Mouse (Mus musculus): Measurements from ENCODE around the gene Cipc. TPM values are rescaled to one million over a fixed set of nuclear protein-coding genes. Genes with fewer than 3 reads are reported as not detected.

Cipc gene
- polyA plus RNA-seq, 1 experiment from 2014 or later: 61.0 TPM

DNA sequence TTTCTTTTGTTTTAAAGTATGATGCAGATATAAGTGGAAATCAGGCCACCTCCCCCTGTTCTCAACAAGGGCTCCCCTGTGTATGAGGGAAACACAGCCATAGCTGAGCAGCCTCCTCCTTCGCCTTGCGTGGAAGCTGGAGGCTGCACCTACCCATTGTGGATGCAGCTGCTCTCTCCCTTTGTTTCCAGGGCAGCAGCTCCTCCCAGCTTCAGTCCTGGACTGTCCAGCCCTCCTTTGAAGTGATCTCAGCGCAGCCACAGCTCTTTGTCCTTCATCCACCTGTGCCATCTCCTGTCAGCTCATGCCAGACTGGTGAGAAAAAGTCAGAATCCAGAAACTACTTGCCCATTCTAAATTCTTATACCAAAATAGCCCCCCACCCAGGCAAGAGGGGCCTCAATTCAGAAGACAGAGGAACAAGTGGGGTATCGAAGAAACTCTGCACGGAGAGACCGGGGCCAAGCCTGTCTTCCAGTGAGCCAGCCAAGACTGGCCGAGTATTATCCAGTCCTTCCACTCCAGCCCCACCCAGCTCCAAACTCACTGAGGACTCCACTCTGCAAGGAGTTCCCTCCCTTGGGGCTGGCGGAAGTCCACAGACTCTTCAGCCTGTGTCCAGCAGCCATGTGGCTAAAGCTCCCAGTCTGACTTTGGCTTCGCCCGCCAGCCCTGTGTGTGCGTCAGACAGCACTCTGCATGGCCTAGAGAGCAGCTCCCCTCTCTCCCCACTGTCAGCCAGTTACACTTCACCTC, 14.9 kb downstream of the Cipc start:
- DNase-seq: no peak
- Histone ChIP-seq H3K27me3 (ENCODE audit: control insufficient read depth, insufficient read depth, low read length) (no peaks in the 10 kb centered on the region), H3K9ac (replicated peaks; ENCODE audit: low read length) (no peak overlapping the region), H3K4me3 (replicated peaks; ENCODE audit: low read depth, low read length) (no peak overlapping the region), H3K4me2 (ENCODE audit: low read length) (no peak overlapping the region), H3K27ac (replicated peaks; ENCODE audit: low read depth, low read length) (no peak overlapping the region), H3K9me3 (ENCODE audit: control insufficient read depth, low read length) (no peaks in the 10 kb centered on the region), H3K4me1 (ENCODE audit: control insufficient read depth, insufficient read depth, low read length) (no peaks in the 10 kb centered on the region), H3K36me3 (ENCODE audit: control insufficient read depth, insufficient read depth, low read length) (peaks cover 72% of the 10 kb centered on the region)
- ATAC-seq (ENCODE audit: low FRiP score, low TSS enrichment): no peak
- 61% methylated on average over 11 of the region's 11 CpGs for WGBS

DNA sequence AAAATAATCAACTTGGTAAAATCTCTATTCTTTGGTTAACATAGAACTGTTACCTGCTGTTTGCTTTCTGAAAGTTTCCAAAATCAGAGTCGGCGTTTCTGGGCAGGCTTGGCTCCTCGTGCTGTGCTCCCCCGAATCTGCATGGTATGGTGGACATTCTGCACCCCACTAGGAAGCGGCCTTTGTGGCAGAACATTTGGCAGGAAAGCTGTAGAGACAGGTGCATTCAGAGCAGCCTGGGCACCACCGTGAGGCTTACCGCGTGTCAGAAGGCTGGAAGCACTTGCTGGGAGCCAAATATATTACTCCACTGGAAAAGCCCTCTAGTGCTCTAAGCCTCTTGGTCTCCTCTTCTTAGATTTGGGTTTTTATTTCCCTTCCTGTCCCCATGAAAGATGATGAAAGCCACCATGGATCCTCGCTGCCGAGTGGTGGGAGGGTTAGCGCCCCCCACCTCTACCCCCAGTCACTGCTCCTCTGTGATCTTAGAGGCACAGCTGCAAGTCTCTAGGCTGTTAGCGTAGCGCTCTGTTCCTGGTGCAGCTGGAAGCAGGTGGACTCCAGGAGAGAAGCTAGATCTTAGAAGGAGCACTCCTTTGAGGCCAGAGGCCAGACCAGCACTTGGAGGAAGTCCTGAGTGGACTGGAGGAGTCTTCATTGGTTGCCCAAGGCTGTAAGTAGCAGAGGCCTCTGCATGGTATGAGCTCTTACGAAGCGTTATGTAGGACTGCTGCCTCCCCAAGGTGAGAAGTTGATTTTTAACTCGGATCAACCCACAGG, 17.6 kb downstream of the Cipc start:
- H3K27me3 ChIP-seq (ENCODE audit: control insufficient read depth, insufficient read depth, low read length): no peaks in the 10 kb centered on the region
- H3K4me1 ChIP-seq (ENCODE audit: control insufficient read depth, insufficient read depth, low read length): no peaks in the 10 kb centered on the region
- H3K9ac ChIP-seq (replicated peaks; ENCODE audit: low read length): no peak overlapping the region
- H3K4me3 ChIP-seq (replicated peaks; ENCODE audit: low read depth, low read length): no peak overlapping the region
- peaks cover 58% of the 10 kb centered on the region for H3K36me3 ChIP-seq (ENCODE audit: control insufficient read depth, insufficient read depth, low read length)
- H3K4me2 ChIP-seq (ENCODE audit: low read length): no peak overlapping the region
- 92% methylated on average over 16 of the region's 16 CpGs for WGBS
- ATAC-seq (ENCODE audit: low FRiP score, low TSS enrichment) (no peak), DNase-seq (no peak)
- H3K27ac ChIP-seq (replicated peaks; ENCODE audit: low read depth, low read length): no peak overlapping the region
- H3K9me3 ChIP-seq (ENCODE audit: control insufficient read depth, low read length): no peaks in the 10 kb centered on the region

DNA sequence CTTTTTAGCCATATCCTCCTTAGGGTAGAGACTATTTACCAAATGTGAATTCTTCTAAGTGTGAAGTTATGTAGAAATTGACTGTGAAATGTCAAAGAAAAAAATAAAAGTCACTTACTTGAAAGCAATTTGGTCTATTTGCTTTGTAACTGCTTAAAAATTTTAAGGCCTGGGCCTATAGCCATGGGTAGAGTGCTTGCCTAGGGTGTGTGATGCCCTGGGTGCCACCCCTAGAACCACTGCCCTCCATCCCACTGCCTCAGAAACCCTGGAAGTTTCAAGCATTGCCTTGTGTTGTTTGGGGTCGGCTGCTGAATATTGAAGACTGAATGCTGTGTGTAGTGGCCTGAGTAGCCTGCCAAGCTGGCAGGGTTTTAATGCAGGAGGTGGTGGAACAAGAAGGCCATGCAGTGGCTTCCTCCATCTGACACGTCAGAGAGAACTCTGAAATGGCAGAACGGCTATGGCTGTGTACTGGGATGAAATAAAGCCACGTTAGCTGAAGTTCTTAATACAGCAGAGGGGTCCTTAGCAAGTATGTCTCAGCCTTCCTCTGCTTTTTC, 18.5 kb downstream of the Cipc start:
- H3K36me3 ChIP-seq (ENCODE audit: control insufficient read depth, insufficient read depth, low read length): peaks cover 50% of the 10 kb centered on the region
- no peak overlapping the region for H3K9ac ChIP-seq (replicated peaks; ENCODE audit: low read length)
- DNase-seq (no peak), ATAC-seq (ENCODE audit: low FRiP score, low TSS enrichment) (no peak)
- H3K4me3 ChIP-seq (replicated peaks; ENCODE audit: low read depth, low read length): no peak overlapping the region
- no peak overlapping the region for H3K27ac ChIP-seq (replicated peaks; ENCODE audit: low read depth, low read length)
- WGBS: 95% methylated on average over 4 of the region's 4 CpGs
- H3K27me3 ChIP-seq (ENCODE audit: control insufficient read depth, insufficient read depth, low read length): no peaks in the 10 kb centered on the region
- H3K4me1 ChIP-seq (ENCODE audit: control insufficient read depth, insufficient read depth, low read length): no peaks in the 10 kb centered on the region
- no peak overlapping the region for H3K4me2 ChIP-seq (ENCODE audit: low read length)
- H3K9me3 ChIP-seq (ENCODE audit: control insufficient read depth, low read length): no peaks in the 10 kb centered on the region

DNA sequence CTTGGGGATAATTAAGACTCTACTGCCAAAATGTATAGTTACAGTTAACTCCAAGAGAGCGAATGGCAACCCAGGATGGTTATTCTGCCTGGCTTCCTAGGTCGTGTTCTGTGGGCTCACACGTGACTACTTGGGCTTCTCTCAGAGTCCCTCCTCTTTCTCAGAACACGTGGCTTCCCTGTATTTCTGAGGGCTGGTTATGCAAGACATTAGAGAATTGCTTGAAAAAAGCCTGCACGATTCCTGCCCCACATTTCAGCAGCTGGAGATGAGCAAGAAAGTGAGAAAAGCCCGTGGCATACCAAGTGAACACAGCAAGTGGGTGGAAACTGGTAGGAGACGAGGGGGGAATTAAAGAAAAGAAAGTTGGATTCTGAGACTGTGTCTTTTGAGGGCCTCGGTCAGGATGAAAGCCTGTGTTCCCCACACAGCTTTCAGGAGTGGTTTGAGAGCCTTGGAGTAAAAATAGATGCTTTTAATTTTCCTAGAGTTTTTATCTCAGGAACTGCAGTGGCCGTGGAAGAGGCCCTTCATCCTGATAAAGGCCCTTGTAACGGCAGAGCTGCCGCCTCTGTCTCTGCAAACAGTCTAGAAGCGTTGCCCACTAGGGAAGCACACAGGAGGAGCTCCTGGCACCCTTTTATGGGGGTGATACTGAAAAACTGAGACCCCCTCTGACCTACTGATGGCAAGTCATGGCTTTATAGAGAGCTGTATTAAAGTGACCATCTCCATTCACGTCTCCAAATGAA, 21.8 kb downstream of the Cipc start:
- Histone ChIP-seq H3K36me3 (ENCODE audit: control insufficient read depth, insufficient read depth, low read length) (peaks cover 16% of the 10 kb centered on the region), H3K4me2 (ENCODE audit: low read length) (no peak overlapping the region), H3K4me3 (replicated peaks; ENCODE audit: low read depth, low read length) (no peak overlapping the region), H3K27ac (replicated peaks; ENCODE audit: low read depth, low read length) (0 out of 2 replicates have a peak overlapping the region, but pooled peaks have one; percentile 21), H3K4me1 (ENCODE audit: control insufficient read depth, insufficient read depth, low read length) (peaks cover 9% of the 10 kb centered on the region), H3K9me3 (ENCODE audit: control insufficient read depth, low read length) (no peaks in the 10 kb centered on the region), H3K27me3 (ENCODE audit: control insufficient read depth, insufficient read depth, low read length) (no peaks in the 10 kb centered on the region), H3K9ac (replicated peaks; ENCODE audit: low read length) (no peak overlapping the region)
- DNase-seq (no peak), ATAC-seq (ENCODE audit: low FRiP score, low TSS enrichment) (no peak)
- WGBS: 62% methylated on average over 13 of the region's 13 CpGs

DNA sequence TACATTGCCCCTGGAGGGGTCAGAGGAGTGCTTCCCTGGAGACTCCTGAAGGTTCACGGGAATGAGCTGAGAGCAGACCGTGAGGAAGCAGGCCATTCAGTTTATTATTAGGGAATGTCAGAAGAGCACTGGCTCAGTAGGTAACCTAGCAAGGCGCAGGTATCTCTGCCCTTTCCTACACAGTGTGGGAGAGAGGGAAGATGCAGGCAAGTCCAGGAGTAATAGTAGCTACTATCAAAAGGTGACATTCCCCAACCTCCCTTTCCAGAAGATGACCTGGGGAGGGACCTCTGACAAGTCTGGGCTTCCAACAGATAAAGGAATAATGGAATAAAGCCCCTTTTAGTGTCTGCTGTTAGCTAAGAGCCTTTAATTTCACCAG, 22.4 kb downstream of the Cipc start:
- WGBS: 63% methylated on average over 3 of the region's 3 CpGs
- ATAC-seq (ENCODE audit: low FRiP score, low TSS enrichment) (no peak), DNase-seq (no peak)
- no peak overlapping the region for H3K4me2 ChIP-seq (ENCODE audit: low read length)
- H3K27me3 ChIP-seq (ENCODE audit: control insufficient read depth, insufficient read depth, low read length): no peaks in the 10 kb centered on the region
- peaks cover 13% of the 10 kb centered on the region for H3K4me1 ChIP-seq (ENCODE audit: control insufficient read depth, insufficient read depth, low read length)
- no peak overlapping the region for H3K27ac ChIP-seq (replicated peaks; ENCODE audit: low read depth, low read length)
- H3K9ac ChIP-seq (replicated peaks; ENCODE audit: low read length): no peak overlapping the region
- H3K4me3 ChIP-seq (replicated peaks; ENCODE audit: low read depth, low read length): no peak overlapping the region
- no peaks in the 10 kb centered on the region for H3K9me3 ChIP-seq (ENCODE audit: control insufficient read depth, low read length)
- H3K36me3 ChIP-seq (ENCODE audit: control insufficient read depth, insufficient read depth, low read length): peaks cover 13% of the 10 kb centered on the region

DNA sequence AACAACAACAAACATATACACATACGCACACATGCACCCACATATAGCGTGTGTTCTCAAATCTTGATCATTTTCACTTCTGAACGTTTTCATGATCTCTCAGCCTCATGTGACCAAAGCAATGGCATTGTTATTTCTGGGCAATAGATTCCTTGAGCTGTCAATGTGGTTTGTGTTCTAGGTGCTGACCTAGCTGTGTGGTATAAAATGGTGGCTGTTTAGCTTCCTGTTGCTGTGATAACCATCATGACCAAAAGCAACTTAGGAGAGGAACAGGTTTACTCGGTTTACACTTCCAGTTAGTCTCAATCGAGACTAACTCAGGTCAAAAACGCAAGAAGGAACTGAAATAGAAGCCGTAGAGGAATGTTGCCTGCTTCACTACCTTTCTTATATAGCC, 24.2 kb downstream of the Cipc start:
- Histone ChIP-seq H3K9ac (replicated peaks; ENCODE audit: low read length) (no peak overlapping the region), H3K4me1 (ENCODE audit: control insufficient read depth, insufficient read depth, low read length) (peaks cover 24% of the 10 kb centered on the region), H3K27ac (replicated peaks; ENCODE audit: low read depth, low read length) (no peak overlapping the region), H3K36me3 (ENCODE audit: control insufficient read depth, insufficient read depth, low read length) (no peaks in the 10 kb centered on the region), H3K27me3 (ENCODE audit: control insufficient read depth, insufficient read depth, low read length) (no peaks in the 10 kb centered on the region), H3K4me2 (ENCODE audit: low read length) (no peak overlapping the region), H3K4me3 (replicated peaks; ENCODE audit: low read depth, low read length) (no peak overlapping the region), H3K9me3 (ENCODE audit: control insufficient read depth, low read length) (no peaks in the 10 kb centered on the region)
- DNase-seq (no peak), ATAC-seq (ENCODE audit: low FRiP score, low TSS enrichment) (no peak)
- WGBS: 93% methylated on average over 7 of the region's 7 CpGs

DNA sequence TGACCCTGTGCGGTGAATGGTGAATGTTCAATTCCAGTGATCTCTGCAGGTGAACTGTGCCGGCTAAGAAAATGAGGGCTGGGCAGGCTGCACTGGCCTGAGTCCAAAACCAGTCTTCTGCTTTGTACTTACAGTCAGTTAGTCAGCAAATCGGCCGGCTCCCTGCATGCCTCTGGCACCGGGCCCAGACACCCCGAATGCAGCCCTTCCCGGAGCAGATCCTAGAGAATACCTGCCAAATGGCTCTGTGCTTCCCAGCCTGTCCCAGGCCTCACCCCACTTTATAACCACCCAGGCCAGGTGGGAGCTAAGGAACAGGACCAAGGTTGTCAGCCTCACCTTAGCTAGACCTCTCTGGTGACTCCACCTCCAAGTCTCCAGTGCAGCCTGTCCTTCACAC, 26.4 kb downstream of the Cipc start:
- Histone ChIP-seq H3K27ac (replicated peaks; ENCODE audit: low read depth, low read length) (no peak overlapping the region), H3K4me1 (ENCODE audit: control insufficient read depth, insufficient read depth, low read length) (peaks cover 24% of the 10 kb centered on the region), H3K9ac (replicated peaks; ENCODE audit: low read length) (no peak overlapping the region), H3K9me3 (ENCODE audit: control insufficient read depth, low read length) (no peaks in the 10 kb centered on the region), H3K4me2 (ENCODE audit: low read length) (no peak overlapping the region), H3K27me3 (ENCODE audit: control insufficient read depth, insufficient read depth, low read length) (no peaks in the 10 kb centered on the region), H3K4me3 (replicated peaks; ENCODE audit: low read depth, low read length) (no peak overlapping the region), H3K36me3 (ENCODE audit: control insufficient read depth, insufficient read depth, low read length) (no peaks in the 10 kb centered on the region)
- ATAC-seq (ENCODE audit: low FRiP score, low TSS enrichment) (peak; percentile 15; the same call in 1 of the 2 replicates), DNase-seq (peak; percentile 77)
- 36% methylated on average over 7 of the region's 7 CpGs for WGBS

DNA sequence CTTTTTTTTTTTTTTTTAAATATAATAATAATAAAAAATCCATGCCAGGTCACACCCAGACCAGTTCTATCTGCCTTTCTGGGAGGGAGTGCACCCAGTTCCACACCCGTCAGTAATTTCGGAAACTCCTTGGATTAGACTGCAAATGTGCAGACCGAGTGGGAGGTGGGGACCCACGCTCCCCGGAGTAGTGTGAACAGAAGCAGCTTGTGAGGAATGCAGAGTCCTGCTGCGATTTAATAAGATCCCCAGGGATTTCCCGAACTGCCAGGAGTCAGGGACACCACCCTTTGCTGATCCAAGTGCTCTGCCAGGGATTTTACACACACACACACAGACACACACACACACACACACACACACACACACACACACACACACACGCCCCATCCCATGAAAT, 26.9 kb downstream of the Cipc start:
- DNase-seq: no peak

More for the DNA sequence above, 26.9 kb downstream of the Cipc start:
- H3K27me3 ChIP-seq (ENCODE audit: control insufficient read depth, insufficient read depth, low read length): no peaks in the 10 kb centered on the region
- H3K4me3 ChIP-seq (replicated peaks; ENCODE audit: low read depth, low read length): no peak overlapping the region
- peaks cover 24% of the 10 kb centered on the region for H3K4me1 ChIP-seq (ENCODE audit: control insufficient read depth, insufficient read depth, low read length)
- no peaks in the 10 kb centered on the region for H3K36me3 ChIP-seq (ENCODE audit: control insufficient read depth, insufficient read depth, low read length)
- H3K9ac ChIP-seq (replicated peaks; ENCODE audit: low read length): no peak overlapping the region
- peak overlapping the region; percentile 72; the same call in 1 of the 2 replicates for H3K27ac ChIP-seq (replicated peaks; ENCODE audit: low read depth, low read length)
- WGBS: 28% methylated on average over 8 of the region's 8 CpGs
- no peak for ATAC-seq (ENCODE audit: low FRiP score, low TSS enrichment)
- H3K4me2 ChIP-seq (ENCODE audit: low read length): no peak overlapping the region
- H3K9me3 ChIP-seq (ENCODE audit: control insufficient read depth, low read length): no peaks in the 10 kb centered on the region
